Mouse (Mus musculus) leukemia stem cell, adult 10-12 weeks (primary cell): ENCODE data around the gene Obox1. TPM values are rescaled to one million over a fixed set of nuclear protein-coding genes. Genes with fewer than 3 reads are reported as not detected.

Experiments
- polyA plus RNA-seq: library from polyadenylated mRNA; stranded (reverse); fragments of >175 nt; gene quantifications from 2 replicates; pipeline ENCODE4 v1.2.3, GENCODE M21; 2012; ENCODE audit warnings: low replicate concordance

Gene Obox1
- polyA plus RNA-seq = not detected in 2 replicates

DNA sequence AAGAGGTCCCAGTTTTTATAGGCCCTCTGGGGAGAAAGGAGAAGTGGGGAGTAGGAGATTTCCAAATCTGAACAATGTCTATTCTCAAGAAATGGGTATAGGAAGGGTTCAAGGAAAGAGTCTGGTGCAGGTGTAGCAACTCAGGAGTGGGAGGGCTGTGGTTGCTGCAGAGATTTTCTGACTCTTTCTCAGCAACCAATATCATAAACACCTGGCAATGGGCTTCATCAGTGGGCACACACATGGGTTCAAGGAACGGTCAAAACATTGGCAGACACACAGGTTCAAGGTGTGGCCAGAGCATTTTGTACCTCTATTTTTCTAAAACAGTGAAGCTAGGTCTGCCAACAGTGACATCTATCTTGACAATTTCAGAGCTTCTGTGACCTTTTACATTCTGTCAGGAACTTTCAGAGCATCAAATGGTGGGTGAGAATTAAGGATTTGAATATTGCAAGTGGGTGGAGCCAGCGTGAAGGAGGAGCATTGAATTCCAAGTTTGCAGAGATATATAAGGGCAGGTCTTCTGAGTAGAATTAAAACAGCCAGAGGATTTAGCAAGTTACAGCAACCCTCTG lies at the start of gene Obox1, which contains the start of gene Obox2:
Gene Obox1, plus strand, starts transcription at position 528 of the 578 bp plus-strand sequence.
Gene Obox2, plus strand, starts transcription at position 301 of the 578 bp plus-strand sequence.

Other genes with a start within 250 kb of the Obox1 start
- gene Obox2, start 227 bp upstream of the Obox1 start, polyA plus RNA-seq = not detected in 2 replicates